Mouse (Mus musculus) ES-E14 (cell line): ENCODE measurements around the gene Cd209e.

Experiments used
- HCFC1 ChIP-seq: IDR thresholded peaks from 2 replicates; pipeline ENCODE4 v1.6.1; 2012; ENCODE audit warnings: low read length, inconsistent platforms, borderline replicate concordance; ENCODE audit not compliant: insufficient read depth
- MAFK ChIP-seq: IDR thresholded peaks from 2 replicates; pipeline ENCODE4 v1.6.1; 2014; ENCODE audit warnings: mild to moderate bottlenecking, low read depth, low read length, inconsistent platforms; ENCODE audit not compliant: insufficient read depth
- ZC3H11A ChIP-seq: IDR thresholded peaks from 2 replicates; pipeline ENCODE4 v1.6.1; 2012; ENCODE audit warnings: low read depth, mild to moderate bottlenecking, inconsistent platforms, low read length, borderline replicate concordance
- ZNF384 ChIP-seq: IDR thresholded peaks from 2 replicates; pipeline ENCODE4 v1.6.1; 2012; ENCODE audit warnings: low read depth, low read length, inconsistent platforms

- TF ChIP-seq ZC3H11A (no peak), MAFK (no peak), ZNF384 (no peak), HCFC1 (no peak)
Measured at GRCm38 (mm10) chr8:3876121-3876520, 22.0 kb upstream of the Cd209e start.
